Mouse (Mus musculus) heart, embryonic 11.5 days (tissue): ENCODE data around the gene Tekt1. TPM values are rescaled to one million over a fixed set of nuclear protein-coding genes. Genes with fewer than 3 reads are reported as not detected.

Experiments
- ATAC-seq: fragments of 200-750 bp; cut with Nextera tagmentation; replicated peaks from 2 replicates; pipeline ENCODE4 v1.8.0; 2017; ENCODE audit warnings: moderate library complexity; ENCODE audit not compliant: insufficient number of reproducible peaks, low FRiP score, low TSS enrichment
- H3K27ac ChIP-seq: fragments of 300-500 bp; sonication (generic); 2 replicates; pipeline ENCODE4 v1.5.1; 2014; ENCODE audit warnings: mild to moderate bottlenecking, low read depth, low read length
- H3K27me3 ChIP-seq: fragments of 300-500 bp; sonication (generic); 2 replicates; pipeline ENCODE4 v1.6.1; 2014; ENCODE audit warnings: mild to moderate bottlenecking, low read length, mixed read lengths; ENCODE audit not compliant: control insufficient read depth, insufficient read depth
- H3K36me3 ChIP-seq: fragments of 300-500 bp; sonication (generic); 2 replicates; pipeline ENCODE4 v1.6.1; 2014; ENCODE audit warnings: mild to moderate bottlenecking, low read length, moderate library complexity, mixed read lengths; ENCODE audit not compliant: control insufficient read depth, insufficient read depth
- H3K4me1 ChIP-seq: fragments of 300-500 bp; sonication (generic); 2 replicates; pipeline ENCODE4 v1.6.1; 2014; ENCODE audit warnings: low read length; ENCODE audit not compliant: control insufficient read depth, insufficient read depth
- H3K4me2 ChIP-seq: fragments of 300-500 bp; sonication (generic); 2 replicates; pipeline ENCODE4 v1.6.1; 2014; ENCODE audit warnings: mild to moderate bottlenecking, moderate library complexity
- H3K4me3 ChIP-seq: fragments of 300-500 bp; sonication (generic); 2 replicates; pipeline ENCODE4 v1.5.1; 2014; ENCODE audit warnings: low read depth, low read length
- H3K9ac ChIP-seq: fragments of 300-500 bp; sonication (generic); 2 replicates; pipeline ENCODE4 v1.6.1; 2014; ENCODE audit warnings: mild to moderate bottlenecking, low read depth, low read length, moderate library complexity
- H3K9me3 ChIP-seq: fragments of 300-500 bp; sonication (generic); replicated peaks from 2 replicates; pipeline ENCODE4 v1.6.1; 2016; ENCODE audit warnings: low read length; ENCODE audit not compliant: control insufficient read depth
- WGBS: fragments of 180-500 bp; shearing (Covaris S2); extraction: QIAGEN DNeasy Blood & Tissue Kit; methylation state at CpG from one replicate; pipeline ENCODE4 v1.1.7; 2014; ENCODE audit not compliant: insufficient replicate concordance; 5-methylcytosine and 5-hydroxymethylcytosine counted together
- polyA plus RNA-seq: library from polyadenylated mRNA; unstranded; fragments of >200 nt; fragmentation: Nextera tagmentation; extraction: Ambion mirVana; gene quantifications from 2 replicates; pipeline ENCODE4 v1.2.1, GENCODE M21; 2014

The Tekt1 gene
- polyA plus RNA-seq, 1 experiment from 2014 or later: 0.99 TPM

DNA sequence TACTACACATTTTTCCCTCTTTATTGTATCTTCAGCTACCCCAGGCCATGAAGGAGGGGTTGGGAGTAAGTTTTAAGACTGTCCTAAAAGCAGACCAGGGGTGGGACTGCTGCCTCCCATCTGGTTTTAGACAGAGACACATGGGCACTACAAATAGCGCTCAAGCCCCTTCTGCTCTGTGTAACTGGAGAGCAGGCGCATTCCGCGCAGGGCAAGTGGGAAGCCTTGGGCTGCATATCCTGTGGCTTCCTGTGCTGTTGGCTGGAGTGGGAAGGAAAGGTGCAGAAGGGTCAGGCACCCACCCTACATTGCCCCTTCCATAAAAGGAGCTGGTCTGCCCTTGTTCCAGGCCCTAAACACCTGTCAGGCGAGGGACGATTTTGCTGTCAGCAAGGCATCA lies 33.4 kb upstream of the Tekt1 start:
- no peaks in the 10 kb centered on the region for H3K9me3 ChIP-seq
- H3K9ac ChIP-seq: no peak overlapping the region
- no peak overlapping the region for H3K4me3 ChIP-seq
- H3K4me2 ChIP-seq: no peak overlapping the region
- no peak for ATAC-seq
- 45% methylated on average over 6 of the region's 6 CpGs for WGBS
- H3K27me3 ChIP-seq: no peaks in the 10 kb centered on the region
- peak overlapping the region; percentile 67 for H3K27ac ChIP-seq
- peaks cover 38% of the 10 kb centered on the region for H3K4me1 ChIP-seq
- H3K36me3 ChIP-seq: peaks cover 20% of the 10 kb centered on the region

DNA sequence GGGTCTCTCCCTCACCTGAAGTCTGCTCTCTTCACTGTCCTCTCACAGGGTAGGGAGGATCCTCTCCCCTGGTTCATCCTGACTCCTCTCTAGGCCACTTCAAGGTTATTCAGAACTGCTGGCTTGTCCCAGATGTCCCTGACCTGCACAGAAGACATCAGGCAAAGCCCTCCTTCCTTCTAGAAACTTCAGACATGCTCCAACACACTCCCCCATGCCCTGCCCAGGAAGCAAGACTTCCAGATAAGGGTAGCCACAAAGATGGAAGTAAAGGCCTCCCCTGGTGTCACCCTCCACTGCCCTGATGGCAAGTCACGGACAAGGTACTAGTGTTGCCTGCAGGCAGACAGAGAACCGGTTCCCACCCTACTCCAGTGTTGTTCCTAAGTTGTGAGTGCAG lies 32.5 kb upstream of the Tekt1 start:
- H3K9me3 ChIP-seq: no peaks in the 10 kb centered on the region
- peak overlapping the region; percentile 36; the same call in 1 of the 2 replicates for H3K27ac ChIP-seq
- no peak for ATAC-seq
- no peak overlapping the region for H3K4me3 ChIP-seq
- peaks cover 13% of the 10 kb centered on the region for H3K36me3 ChIP-seq
- no peak overlapping the region for H3K9ac ChIP-seq
- no peak overlapping the region for H3K4me2 ChIP-seq
- H3K4me1 ChIP-seq: peaks cover 38% of the 10 kb centered on the region
- H3K27me3 ChIP-seq: no peaks in the 10 kb centered on the region
- 53% methylated on average over 2 of the region's 2 CpGs for WGBS

DNA sequence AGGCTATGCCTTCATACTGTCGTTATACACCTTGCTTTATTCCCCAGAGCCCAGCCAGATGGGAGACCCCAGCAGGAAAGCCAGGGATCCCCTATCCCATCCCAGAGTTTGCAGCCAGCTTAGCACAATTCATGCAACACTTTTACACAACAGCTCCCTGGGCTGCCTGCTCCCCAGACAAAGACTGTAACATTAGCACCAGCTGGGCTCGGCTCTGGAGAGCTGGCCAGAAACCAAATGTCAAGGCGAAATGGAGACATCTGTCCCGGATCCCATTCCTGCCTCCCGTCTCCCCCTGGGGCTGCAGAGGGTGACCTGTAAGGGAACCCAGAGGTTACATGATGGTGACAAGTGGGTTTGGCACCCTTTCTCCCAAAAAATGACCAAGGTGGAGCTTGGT lies 31.4 kb upstream of the Tekt1 start:
- peaks cover 9% of the 10 kb centered on the region for H3K36me3 ChIP-seq
- no peaks in the 10 kb centered on the region for H3K9me3 ChIP-seq
- no peak overlapping the region for H3K4me2 ChIP-seq
- ATAC-seq: no peak
- H3K27me3 ChIP-seq: no peaks in the 10 kb centered on the region
- 68% methylated on average over 5 of the region's 5 CpGs for WGBS
- no peak overlapping the region for H3K4me3 ChIP-seq
- H3K27ac ChIP-seq: no peak overlapping the region
- peaks cover 38% of the 10 kb centered on the region for H3K4me1 ChIP-seq
- no peak overlapping the region for H3K9ac ChIP-seq

DNA sequence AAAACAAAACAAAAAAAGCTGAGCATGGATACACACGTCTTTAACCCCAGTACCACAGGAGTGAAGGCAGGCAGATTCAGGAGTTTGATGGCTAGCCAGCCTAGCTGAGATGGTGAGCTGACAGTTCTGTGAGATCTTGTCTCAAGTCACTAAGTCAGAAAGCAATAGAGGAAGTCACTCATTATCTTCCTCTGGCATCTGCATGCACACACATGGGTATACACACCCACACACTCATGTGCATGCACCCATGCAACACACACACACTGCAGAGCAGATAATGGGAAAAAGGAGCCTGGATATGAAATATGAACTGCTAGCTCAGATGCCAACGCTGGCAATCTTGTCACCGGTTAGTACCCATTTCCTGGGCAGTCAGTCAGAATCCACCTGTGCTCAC lies 31.0 kb upstream of the Tekt1 start:
- no peaks in the 10 kb centered on the region for H3K9me3 ChIP-seq
- no peak overlapping the region for H3K4me2 ChIP-seq
- no peak overlapping the region for H3K4me3 ChIP-seq
- H3K4me1 ChIP-seq: peaks cover 38% of the 10 kb centered on the region
- 98% methylated on average over 3 of the region's 3 CpGs for WGBS
- no peaks in the 10 kb centered on the region for H3K27me3 ChIP-seq
- ATAC-seq: no peak
- no peak overlapping the region for H3K27ac ChIP-seq
- H3K36me3 ChIP-seq: peaks cover 11% of the 10 kb centered on the region
- no peak overlapping the region for H3K9ac ChIP-seq

DNA sequence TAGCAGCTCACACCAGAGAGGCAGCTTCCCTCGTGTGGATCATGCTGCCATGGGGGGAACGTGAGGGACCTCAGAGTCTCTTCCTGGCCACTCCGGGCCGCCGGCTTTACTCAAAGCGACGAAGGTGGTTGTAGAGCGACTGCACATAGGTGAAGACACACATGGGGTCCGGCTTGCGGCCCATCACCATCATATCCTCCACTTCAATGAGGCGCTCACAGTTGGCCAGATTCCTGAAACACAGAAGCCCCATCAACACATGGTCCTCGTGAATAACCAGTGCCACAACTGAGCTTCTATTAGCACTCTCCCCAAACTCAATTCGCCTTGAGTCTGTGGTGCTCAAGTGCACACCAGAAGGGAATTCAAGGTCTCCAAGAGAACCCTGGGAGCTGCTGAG lies 28.9 kb upstream of the Tekt1 start:
- Histone ChIP-seq H3K9ac (no peak overlapping the region), H3K27me3 (no peaks in the 10 kb centered on the region), H3K4me3 (no peak overlapping the region), H3K4me1 (peaks cover 18% of the 10 kb centered on the region), H3K27ac (no peak overlapping the region), H3K36me3 (peaks cover 20% of the 10 kb centered on the region), H3K4me2 (no peak overlapping the region), H3K9me3 (no peaks in the 10 kb centered on the region)
- no peak for ATAC-seq
- WGBS: 88% methylated on average over 13 of the region's 13 CpGs

DNA sequence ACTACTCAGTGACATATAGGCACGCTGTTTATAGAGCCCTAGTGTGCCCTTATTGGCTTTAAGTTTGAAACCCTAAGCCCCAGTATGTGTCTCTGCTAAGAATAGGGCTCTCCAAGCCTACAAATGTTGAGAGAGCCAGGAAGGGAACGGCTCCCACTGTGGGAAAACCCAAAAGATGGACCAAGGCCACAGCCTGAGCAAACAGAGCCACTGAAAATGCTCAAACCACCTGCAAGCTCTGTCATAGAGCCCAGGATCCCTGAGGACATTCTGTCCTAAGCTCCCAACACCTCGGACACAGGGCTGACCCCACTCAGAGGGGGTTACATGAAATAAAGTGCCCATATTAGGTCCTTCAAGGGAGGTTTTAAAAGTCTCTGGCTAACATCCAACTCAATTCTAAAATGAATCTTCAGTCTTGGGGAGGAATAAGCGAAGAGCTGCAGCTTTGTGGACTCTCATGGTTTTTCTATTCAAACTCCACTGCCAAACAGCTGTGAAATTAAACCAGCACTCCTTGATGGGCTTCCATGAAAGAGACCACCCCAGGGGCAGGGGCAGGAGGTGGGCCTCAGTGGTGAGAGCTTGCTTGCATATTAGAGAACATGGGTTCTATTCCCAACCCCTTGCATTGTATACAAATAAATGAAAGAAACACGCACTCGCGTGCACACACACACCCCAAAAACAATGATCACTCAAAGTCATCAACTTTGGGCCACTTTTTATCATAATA lies 27.3 kb upstream of the Tekt1 start:
- 89% methylated on average over 7 of the region's 7 CpGs for WGBS
- no peak overlapping the region for H3K4me3 ChIP-seq

DNA sequence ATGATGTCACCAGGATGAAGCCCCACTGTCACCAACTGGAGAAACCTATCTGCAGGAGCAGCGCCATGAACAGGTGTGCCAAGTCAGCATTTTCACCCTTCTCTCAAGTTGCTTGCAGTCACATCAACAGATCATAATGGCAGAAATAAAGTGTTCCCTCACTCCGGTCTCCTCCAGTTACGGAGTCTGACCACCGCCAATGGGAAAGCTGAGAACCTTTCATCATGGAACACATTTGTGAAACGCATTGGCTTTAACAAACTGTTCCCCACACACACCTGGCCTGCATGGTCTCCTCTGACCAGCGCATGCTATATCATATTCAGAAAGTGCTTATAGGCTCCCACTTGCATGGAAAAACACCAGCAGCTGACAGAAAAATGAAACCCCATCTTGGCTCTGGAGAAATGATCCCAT lies 25.9 kb upstream of the Tekt1 start:
- WGBS: 93% methylated on average over 6 of the region's 6 CpGs
- Histone ChIP-seq H3K4me1 (no peaks in the 10 kb centered on the region), H3K4me3 (no peak overlapping the region), H3K27me3 (no peaks in the 10 kb centered on the region), H3K9me3 (no peaks in the 10 kb centered on the region), H3K36me3 (peaks cover 18% of the 10 kb centered on the region), H3K4me2 (no peak overlapping the region), H3K27ac (no peak overlapping the region), H3K9ac (no peak overlapping the region)
- ATAC-seq: no peak

More for the DNA sequence above, 27.3 kb upstream of the Tekt1 start:
- Histone ChIP-seq H3K4me2 (no peak overlapping the region), H3K4me1 (peaks cover 1% of the 10 kb centered on the region; the same call in 1 of the 2 replicates), H3K27ac (no peak overlapping the region), H3K9me3 (no peaks in the 10 kb centered on the region), H3K9ac (no peak overlapping the region), H3K36me3 (peaks cover 20% of the 10 kb centered on the region), H3K27me3 (no peaks in the 10 kb centered on the region)
- no peak for ATAC-seq

DNA sequence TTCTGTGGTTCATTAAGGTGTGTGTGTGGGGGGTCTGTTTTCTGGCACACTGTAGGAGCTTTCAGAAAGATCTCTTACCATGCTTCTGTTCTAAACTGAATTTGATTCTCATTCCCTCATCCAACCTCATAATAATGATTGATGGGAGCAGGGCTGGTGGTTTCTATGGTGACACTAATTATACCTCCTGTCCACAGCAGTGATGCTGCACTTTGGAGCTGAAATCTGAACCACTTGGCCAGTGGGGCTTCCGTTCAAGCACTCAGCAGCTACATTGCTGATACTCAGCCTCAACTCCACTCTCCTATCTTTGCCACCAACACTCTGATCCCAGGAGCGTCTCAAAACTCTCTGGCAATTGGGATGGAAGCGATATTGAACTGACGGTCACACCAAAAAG lies 17.1 kb upstream of the Tekt1 start:
- Histone ChIP-seq H3K4me2 (no peak overlapping the region), H3K36me3 (no peaks in the 10 kb centered on the region), H3K4me3 (no peak overlapping the region), H3K9me3 (no peaks in the 10 kb centered on the region), H3K27ac (no peak overlapping the region), H3K27me3 (no peaks in the 10 kb centered on the region), H3K9ac (no peak overlapping the region), H3K4me1 (no peaks in the 10 kb centered on the region)
- 69% methylated on average over 4 of the region's 4 CpGs for WGBS
- no peak for ATAC-seq

DNA sequence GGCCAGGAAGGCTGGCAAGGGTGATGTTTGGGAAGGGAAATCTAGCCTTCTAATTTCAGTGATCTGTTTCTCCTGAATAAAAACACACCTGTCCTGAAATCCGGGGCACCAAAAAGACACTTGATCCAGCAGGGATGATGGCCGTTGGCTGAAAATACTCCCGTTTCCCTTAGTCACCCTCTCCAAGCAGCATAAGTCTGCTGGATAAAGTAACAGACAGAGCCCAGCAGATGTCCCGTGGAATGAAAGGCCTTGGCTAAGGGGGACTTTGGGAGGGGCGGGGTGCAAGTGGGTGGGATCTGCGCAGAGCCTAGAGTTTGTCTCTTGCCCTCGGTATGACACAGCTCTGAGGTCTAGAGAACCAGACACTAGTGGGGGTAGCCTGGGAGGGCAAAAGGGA lies 16.0 kb upstream of the Tekt1 start:
- Histone ChIP-seq H3K4me1 (no peaks in the 10 kb centered on the region), H3K36me3 (no peaks in the 10 kb centered on the region), H3K27ac (no peak overlapping the region), H3K4me2 (no peak overlapping the region), H3K27me3 (no peaks in the 10 kb centered on the region), H3K4me3 (no peak overlapping the region), H3K9me3 (no peaks in the 10 kb centered on the region), H3K9ac (no peak overlapping the region)
- no peak for ATAC-seq
- 63% methylated on average over 7 of the region's 7 CpGs for WGBS
